Comparison of ENCODE assay signal across 8 mouse cellular contexts in the genomic region with DNA sequence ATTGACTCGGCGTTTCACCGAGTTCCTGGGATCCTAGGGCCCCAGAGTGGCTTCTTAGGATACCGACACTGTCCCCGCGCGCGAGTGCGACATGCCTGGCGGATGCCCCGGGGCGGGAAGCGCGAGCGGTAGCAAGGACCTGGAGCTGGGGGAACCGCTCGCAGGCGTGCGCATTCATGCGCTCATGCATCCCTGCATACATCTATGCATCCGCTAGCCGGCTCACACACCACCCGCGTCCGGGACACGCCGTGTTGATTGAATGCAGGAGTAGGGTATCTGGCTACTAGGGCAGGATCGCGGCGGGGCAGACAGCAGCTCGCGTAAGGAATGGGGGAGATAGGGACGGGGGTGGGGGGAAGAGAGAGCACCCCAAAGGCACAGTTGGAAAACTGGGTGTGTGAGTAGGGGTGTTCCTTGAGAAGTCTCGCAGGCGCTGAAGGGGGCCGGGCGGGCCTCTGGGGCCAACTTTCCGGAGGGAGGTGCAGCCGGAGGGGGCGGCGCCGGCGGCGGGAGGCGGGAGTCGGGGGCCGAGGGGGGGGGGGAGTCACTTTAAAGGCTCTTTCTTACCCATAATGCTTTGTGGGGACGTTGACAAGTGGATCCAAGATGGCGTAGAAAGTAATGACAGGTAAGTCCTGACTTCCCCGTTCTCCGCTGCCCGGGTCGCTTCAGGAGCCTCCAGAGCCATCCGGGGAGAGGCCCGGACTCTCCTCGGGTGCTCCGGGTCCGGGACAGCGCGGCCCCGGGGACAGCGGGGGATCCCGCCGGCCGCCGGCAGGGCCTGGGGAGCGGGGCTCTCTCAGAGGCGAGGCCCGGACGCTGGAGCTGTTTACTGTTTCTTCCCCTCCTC. TPM values are rescaled to one million over a fixed set of nuclear protein-coding genes. Genes with fewer than 3 reads are reported as not detected.
A peak's percentile ranks its signal among the peaks of the same experiment; 100 is the strongest.
DNase-seq lines count a peak whose midpoint lies in the region; ATAC-seq and TF ChIP-seq lines count a peak whose summit lies in the region.

TSS of gene Helz (plus strand) at position 580 of the 853 bp plus-strand sequence.

- peaks cover 7% of the 10 kb centered on the region for H3K79me3 ChIP-seq in C2C12 (ENCODE audit: low read depth)

- H3K9ac ChIP-seq in embryonic facial prominence, embryonic 13.5 days = peak within 1 kb of the TSS; percentile 92
- peak within 1 kb of the TSS; percentile 95 for H3K9ac ChIP-seq in heart, adult 2 months (ENCODE audit: low read depth, low read length)
- peak within 1 kb of the TSS; percentile 81 for H3K9ac ChIP-seq in liver, adult 2 months (ENCODE audit: low read depth, low read length)

- H3ac ChIP-seq in C2C12 (ENCODE audit: control insufficient read depth, insufficient read length, low read depth) = peak within 1 kb of the TSS; percentile 73

- TF ChIP-seq POLR2A in heart, adult 2 months (IDR thresholded peaks at IDR 0.05; ENCODE audit: insufficient read depth, low read depth, low read length) = peak; percentile 55; the same call in 1 of the 2 replicates
- 0 out of 2 replicates have a peak, but pooled peaks have one; percentile 20 for TF ChIP-seq POLR2A in liver, adult 2 months (IDR thresholded peaks at IDR 0.05; ENCODE audit: extremely low read depth, insufficient read depth, low read length)

- H3K36me3 ChIP-seq in C2C12 (ENCODE audit: control insufficient read depth, insufficient read depth) = peaks cover 16% of the 10 kb centered on the region
- H3K36me3 ChIP-seq in embryonic facial prominence, embryonic 13.5 days = peaks cover 24% of the 10 kb centered on the region; the same call in 1 of the 2 replicates
- peaks cover 11% of the 10 kb centered on the region for H3K36me3 ChIP-seq in heart, adult 2 months (ENCODE audit: control insufficient read depth, insufficient read depth, low read length)
- peaks cover 2% of the 10 kb centered on the region; the same call in 1 of the 2 replicates for H3K36me3 ChIP-seq in liver, adult 2 months (ENCODE audit: control insufficient read depth, insufficient read depth, low read length)

- WGBS in embryonic facial prominence, embryonic 13.5 days = under 1% methylated on average over 65 of the region's 70 CpGs
- under 1% methylated on average over 70 of the region's 70 CpGs for WGBS in heart, adult 2 months
- WGBS in liver, adult 2 months = under 1% methylated on average over 69 of the region's 70 CpGs

- intact Hi-C loops in heart, adult 2 months (cut with DNase I) = no loop called here

- peak within 1 kb of the TSS; percentile 97 for H3K4me2 ChIP-seq in embryonic facial prominence, embryonic 13.5 days

- peak; percentile 79 for ATAC-seq in embryonic facial prominence, embryonic 13.5 days (ENCODE audit: insufficient number of reproducible peaks, insufficient read depth, low FRiP score, low TSS enrichment, low read depth)
- ATAC-seq in monocyte, adult 5-6 weeks (replicated peaks; ENCODE audit: insufficient number of reproducible peaks, low FRiP score, low TSS enrichment, poor library complexity, severe bottlenecking) = peak; percentile 66

- H3K4me3 ChIP-seq in C2C12 (ENCODE audit: insufficient read depth, poor library complexity, severe bottlenecking) = peak within 1 kb of the TSS; percentile 89
- H3K4me3 ChIP-seq in embryonic facial prominence, embryonic 13.5 days = peak within 1 kb of the TSS; percentile 97
- H3K4me3 ChIP-seq in heart, adult 2 months = peak within 1 kb of the TSS; percentile 96
- H3K4me3 ChIP-seq in liver, adult 2 months (ENCODE audit: insufficient read depth, low read depth, low read length) = peak within 1 kb of the TSS; percentile 96

- peaks cover 29% of the 10 kb centered on the region for H3K79me2 ChIP-seq in C2C12 (ENCODE audit: control insufficient read depth, insufficient read depth)
- H3K79me2 ChIP-seq in heart, adult 2 months (replicated peaks; ENCODE audit: control insufficient read depth, insufficient read depth, low read length) = no peaks in the 10 kb centered on the region; the same call in 1 of the 2 replicates
- H3K79me2 ChIP-seq in liver, adult 2 months (ENCODE audit: control insufficient read depth, insufficient read depth, low read length) = peaks cover 12% of the 10 kb centered on the region

- peak; percentile 43 for DNase-seq in adrenal gland, postnatal 4 days (ENCODE audit: low spot score in 2 of 2)
- DNase-seq in heart, adult 2 months = peak; percentile 81 to 83
- DNase-seq in kidney, adult 8-10 months = peak; percentile 49 to 55
- DNase-seq in liver, adult 2 months (ENCODE audit: extremely low read depth, low read depth, low spot score) = peak; percentile 73
- DNase-seq in spleen, postnatal 36 days (ENCODE audit: low spot score in 2 of 2) = peak; percentile 71 to 73

- peak within 1 kb of the TSS; percentile 78 for H3K27ac ChIP-seq in embryonic facial prominence, embryonic 13.5 days
- peak within 1 kb of the TSS; percentile 87 for H3K27ac ChIP-seq in heart, adult 2 months
- no peak within 1 kb of the TSS for H3K27ac ChIP-seq in liver, adult 2 months (replicated peaks; ENCODE audit: insufficient read depth, low read depth, low read length)

- no peaks in the 10 kb centered on the region for H3K9me3 ChIP-seq in embryonic facial prominence, embryonic 13.5 days

- H3K4me1 ChIP-seq in embryonic facial prominence, embryonic 13.5 days = peaks cover 10% of the 10 kb centered on the region
- peaks cover 1% of the 10 kb centered on the region for H3K4me1 ChIP-seq in heart, adult 2 months (ENCODE audit: control insufficient read depth, insufficient read depth, low read length)
- H3K4me1 ChIP-seq in liver, adult 2 months (ENCODE audit: control insufficient read depth, insufficient read depth, low read length) = peaks cover 3% of the 10 kb centered on the region; the same call in 1 of the 2 replicates

- H3K27me3 ChIP-seq in C2C12 (ENCODE audit: control insufficient read depth, insufficient read depth, insufficient read length) = no peaks in the 10 kb centered on the region
- no peaks in the 10 kb centered on the region for H3K27me3 ChIP-seq in embryonic facial prominence, embryonic 13.5 days
- H3K27me3 ChIP-seq in heart, adult 2 months (ENCODE audit: control insufficient read depth, insufficient read depth, low read length) = no peaks in the 10 kb centered on the region
- H3K27me3 ChIP-seq in liver, adult 2 months (ENCODE audit: control insufficient read depth, insufficient read depth, low read length) = no peaks in the 10 kb centered on the region

- no peak for TF ChIP-seq EP300 in heart, adult 2 months (IDR thresholded peaks at IDR 0.05; ENCODE audit: insufficient read depth, low read depth, low read length)

- TF ChIP-seq CTCF in C2C12 (IDR thresholded peaks at IDR 0.05; ENCODE audit: control insufficient read depth, insufficient read depth, insufficient read length) = no peak
- TF ChIP-seq CTCF in heart, adult 2 months (IDR thresholded peaks at IDR 0.05) = 0 out of 2 replicates have a peak, but pooled peaks have one; percentile 9
- no peak for TF ChIP-seq CTCF in liver, adult 2 months (IDR thresholded peaks at IDR 0.05; ENCODE audit: low read depth, low read length)

TF ChIP-seq in C2C12, 6 proteins besides CTCF, POLR2A, EP300 and RAD21:
- TF ChIP-seq FOSL1 (IDR thresholded peaks at IDR 0.05; ENCODE audit: insufficient read depth, low read length, poor library complexity, severe bottlenecking) (no peak), MYOG (IDR thresholded peaks at IDR 0.05; ENCODE audit: control insufficient read depth, extremely low read depth, insufficient read length) (no peak), MYOD1 (IDR thresholded peaks at IDR 0.05; ENCODE audit: control insufficient read depth, insufficient read length, low read depth) (no peak), CEBPB (IDR thresholded peaks at IDR 0.05; ENCODE audit: low read depth) (no peak), MAX (IDR thresholded peaks at IDR 0.05) (no peak), USF1 (IDR thresholded peaks at IDR 0.05; ENCODE audit: low read depth) (no peak)

RNA-seq across cellular contexts. Expression of gene Helz, which starts in this region (rescaled TPM):
- polyA plus RNA-seq in C2C12 (2012; fragmentation: generic; extraction: Trizol) = 6.8 TPM
- total RNA-seq in adrenal gland, postnatal 4 days (2021) = 10 to 100 TPM; 35.5 to 37.1 TPM
- 20.2 and 24.4 TPM in 2 replicates for polyA plus RNA-seq in embryonic facial prominence, embryonic 13.5 days (2015; fragmentation: Nextera tagmentation; extraction: Ambion mirVana)
- total RNA-seq in heart, adult 2 months (2021) = 10 to 100 TPM; 26.2 to 26.4 TPM
- polyA plus RNA-seq in heart, adult 2 months (2012; rRNA removed) = 9.0 and 10.8 TPM in 2 replicates
- 6.4 and 7.8 TPM in 2 replicates for total RNA-seq in liver, adult 2 months (2014; rRNA removed)
- polyA plus RNA-seq in liver, adult 2 months (2012; rRNA removed) = 5.3 and 6.5 TPM in 2 replicates
- 34.1 to 46.2 TPM (median 42.8 TPM) in 3 replicates for total RNA-seq in monocyte, adult 5-6 weeks (2017)
